Mouse (Mus musculus) WW6 (cell line): ENCODE results near the gene Dclk1.

Experiments used
- DNase-seq: peaks from one replicate; pipeline ENCODE4 v3.0.0-alpha.2; 2013; ENCODE audit warnings: low read depth, low spot score

Dclk1 gene

DNA sequence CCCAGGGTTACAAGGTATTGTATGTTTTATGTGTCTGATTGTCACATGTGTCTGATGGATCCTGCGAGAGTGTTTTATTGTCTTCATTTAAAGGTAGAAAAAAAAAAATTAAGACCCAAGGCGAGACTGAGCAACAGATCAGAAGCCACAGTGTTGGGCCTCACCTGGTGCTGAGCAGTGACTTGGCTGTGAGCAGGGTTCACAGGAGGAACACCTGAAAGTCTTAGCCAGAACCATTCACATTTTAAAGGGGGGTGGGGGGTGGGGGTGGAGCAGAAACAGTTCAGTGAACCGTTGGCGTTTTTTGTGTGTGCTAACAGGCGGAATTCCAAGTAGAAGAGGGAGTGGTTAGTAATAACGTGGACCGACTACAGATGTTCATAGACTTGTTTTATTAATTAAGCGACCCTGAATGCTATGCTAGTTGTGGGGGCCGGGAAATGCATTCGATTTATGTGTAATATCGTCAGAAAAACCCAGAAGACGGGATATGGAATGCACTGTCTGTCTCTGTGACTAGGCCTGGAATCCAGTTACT is 345.3 kb downstream of the Dclk1 start:
- no peak for DNase-seq

DNA sequence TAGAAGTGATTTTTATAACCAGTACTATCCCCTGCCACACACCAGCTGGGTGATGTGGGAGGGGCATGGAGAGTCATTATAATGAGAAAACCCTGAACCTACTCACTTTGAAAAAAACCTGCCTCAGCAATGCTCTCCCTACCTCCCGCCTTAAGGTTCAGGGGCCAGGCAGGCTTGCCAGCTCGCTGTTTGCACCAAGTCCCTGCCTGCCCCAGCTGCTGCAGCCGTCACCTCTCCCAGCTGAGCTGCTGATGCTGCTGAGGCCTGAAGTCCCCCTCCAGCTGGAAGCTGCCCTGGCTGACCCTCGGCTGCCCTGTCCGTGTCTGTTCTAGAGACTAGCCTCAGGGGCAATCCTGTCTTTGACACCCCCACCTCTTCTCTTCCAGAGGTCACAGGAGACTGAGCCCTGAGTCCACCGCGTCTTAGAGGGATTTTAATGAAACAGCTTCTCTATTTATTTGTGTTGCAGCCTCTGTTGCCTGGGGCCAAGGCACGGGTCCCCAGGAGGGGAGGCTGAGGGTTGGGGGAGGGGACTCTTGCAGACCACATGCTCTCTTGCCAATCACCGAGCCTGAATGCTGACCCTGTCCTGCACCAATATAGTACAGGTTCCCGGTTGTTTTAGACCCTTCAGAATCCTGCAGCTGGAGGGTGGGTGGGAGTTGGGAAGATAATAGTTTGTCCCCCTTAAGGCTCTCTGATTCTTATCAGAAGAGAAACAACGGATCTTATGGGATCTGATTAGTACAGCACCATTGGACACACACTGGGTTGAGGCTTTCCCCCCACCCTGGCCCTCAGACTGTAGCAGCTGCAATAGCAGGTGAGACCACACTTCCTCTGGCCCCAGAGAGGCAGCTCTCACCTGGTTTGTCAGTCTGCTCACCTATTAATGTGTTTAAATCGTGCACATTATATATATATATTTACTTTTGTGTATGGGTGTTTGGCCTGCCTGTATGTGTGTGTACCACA is 346.1 kb downstream of the Dclk1 start:
- peak; percentile 3 for DNase-seq
